In the genomic region with DNA sequence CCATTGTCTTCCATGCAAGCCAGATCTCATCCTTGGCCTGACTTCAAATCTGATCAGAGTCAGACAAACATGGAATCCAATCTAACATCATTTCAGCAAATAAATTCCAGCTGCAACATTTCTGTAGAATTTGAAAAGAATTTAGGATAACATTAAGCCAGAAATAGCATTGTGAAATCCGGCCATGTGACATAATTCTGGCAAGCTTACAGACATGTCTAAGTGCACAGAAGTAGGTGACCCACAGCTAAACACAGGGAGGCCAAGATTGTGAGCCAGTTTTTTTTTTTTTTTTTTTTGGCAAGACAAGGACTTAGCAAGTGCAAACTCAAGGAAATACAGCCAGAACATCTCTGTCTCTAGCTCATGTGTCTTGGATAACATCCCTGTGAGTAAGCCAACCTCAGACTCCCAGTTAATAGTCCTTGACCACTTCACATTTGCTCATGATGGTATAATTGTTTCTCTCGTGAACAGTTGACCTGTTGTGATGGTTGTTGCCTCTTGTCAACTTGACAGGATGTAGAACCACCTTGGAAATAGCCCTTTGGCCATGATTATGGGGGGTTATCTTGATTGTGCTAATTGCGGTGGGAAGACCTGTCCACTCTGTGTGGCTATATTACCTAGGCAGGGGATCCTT, we compare ENCODE assay signal across 12 mouse cellular contexts. TPM values are rescaled to one million over a fixed set of nuclear protein-coding genes. Genes with fewer than 3 reads are reported as not detected.
DNase-seq lines count a peak whose midpoint lies in the region; ATAC-seq lines count a peak whose summit lies in the region.
"Had no signal": no experiment of that assay in that cellular context is flagged by ENCODE, and none has a peak within 500 bp of the region (broad histone marks: within the 10 kb centered on the region; RNA-seq: fewer than 3 reads in every experiment).

No protein-coding gene starts in this region.

- DNase-seq in adrenal gland, adult 8-10 months = peak; percentile 4
- no peak for DNase-seq in adrenal gland, postnatal 25 days
- peak; percentile 5 for DNase-seq in urinary bladder, postnatal 25 days (ENCODE audit: low spot score)
- no peak for DNase-seq in urinary bladder, postnatal 10 days (ENCODE audit: low spot score)
- DNase-seq in kidney, postnatal 14 days = peak; percentile 56
- DNase-seq in layer of hippocampus, adult 18-20 months (ENCODE audit: low spot score in 2 of 2) = no peak
- DNase-seq in layer of hippocampus, adult 9-11 months = no peak
- DNase-seq: B cell, adult 2 months; thymus, postnatal 36 days had no signal

- ATAC-seq in monocyte, adult 5-6 weeks (replicated peaks; ENCODE audit: insufficient number of reproducible peaks, low FRiP score, low TSS enrichment, poor library complexity, severe bottlenecking) = no peak

RNA-seq across cellular contexts. Expression of a gene that starts 54.6 kb away (rescaled TPM):
- total RNA-seq in adrenal gland, adult 8-10 months (2022) = not detected
- total RNA-seq in adrenal gland, postnatal 25 days (2021) = not detected in 2 replicates
- not detected in 3 replicates for total RNA-seq in monocyte, adult 5-6 weeks (2017)
- not detected for total RNA-seq in layer of hippocampus, adult 18-20 months (2021)
- total RNA-seq: layer of hippocampus, postnatal 10 days; neutrophil, adult 5-6 weeks had no signal

Comparison
In these comparisons a context has a peak if more than half of its experiments do, and no peak if none do; other contexts are left out.
1. DNase-seq: peak in adrenal gland, adult 8-10 months (single experiment), urinary bladder, postnatal 25 days (single experiment) and kidney, postnatal 14 days (single experiment); none in adrenal gland, postnatal 25 days (single experiment), urinary bladder, postnatal 10 days (single experiment), layer of hippocampus, adult 18-20 months (0 of 2) and layer of hippocampus, adult 9-11 months (single experiment).